Mouse (Mus musculus) thymus, adult 18-20 months (tissue): Measurements from ENCODE around the gene Sox6.

Source experiments
- DNase-seq, 2 experiments: peaks; one replicate each; pipeline ENCODE4 v3.0.0; 2022; ENCODE audit warnings: mixed read lengths in 2 of 2

Sox6 gene

GRCm38 (mm10) chr7:115540261-115540660 is 498.3 kb downstream of the Sox6 start:
- no peak for DNase-seq

- peak in 1 of 2 experiments; percentile 6 for DNase-seq
Measured at GRCm38 (mm10) chr7:115539003-115539402, 499.6 kb downstream of the Sox6 start.

GRCm38 (mm10) chr7:115537636-115538035 is 501.0 kb downstream of the Sox6 start:
- DNase-seq, result no peak

- no peak for DNase-seq
Measured at GRCm38 (mm10) chr7:115536521-115536920, 502.1 kb downstream of the Sox6 start.

- no peak for DNase-seq
Measured at GRCm38 (mm10) chr7:115531875-115532274, 506.7 kb downstream of the Sox6 start.

- no peak for DNase-seq
Measured at GRCm38 (mm10) chr7:115531217-115531616, 507.4 kb downstream of the Sox6 start.

- DNase-seq, result no peak
Measured at GRCm38 (mm10) chr7:115517701-115518100, 520.9 kb downstream of the Sox6 start.

- no peak for DNase-seq
Measured at GRCm38 (mm10) chr7:115513681-115514080, 524.9 kb downstream of the Sox6 start.

- no peak for DNase-seq
Measured at GRCm38 (mm10) chr7:115511777-115512176, 526.8 kb downstream of the Sox6 start.

- DNase-seq, result no peak
Measured at GRCm38 (mm10) chr7:115511091-115511490, 527.5 kb downstream of the Sox6 start.

- DNase-seq, result no peak
Measured at GRCm38 (mm10) chr7:115510045-115510444, 528.6 kb downstream of the Sox6 start.

GRCm38 (mm10) chr7:115506385-115506784 is 532.2 kb downstream of the Sox6 start:
- no peak for DNase-seq

- DNase-seq, result no peak
Measured at GRCm38 (mm10) chr7:115501497-115501896, 537.1 kb downstream of the Sox6 start.

GRCm38 (mm10) chr7:115500825-115501224 is 537.8 kb downstream of the Sox6 start:
- DNase-seq, result no peak

- DNase-seq, result no peak
Measured at GRCm38 (mm10) chr7:115500170-115500569, 538.4 kb downstream of the Sox6 start.

- no peak for DNase-seq
Measured at GRCm38 (mm10) chr7:115491721-115492120, 546.9 kb downstream of the Sox6 start.

GRCm38 (mm10) chr7:115489608-115490007 is 549.0 kb downstream of the Sox6 start:
- DNase-seq, result no peak

- DNase-seq, result no peak
Measured at GRCm38 (mm10) chr7:115486431-115486830, 552.2 kb downstream of the Sox6 start.

GRCm38 (mm10) chr7:115485664-115486409 is 552.8 kb downstream of the Sox6 start:
- no peak for DNase-seq

- DNase-seq, result no peak
Measured at GRCm38 (mm10) chr7:115477763-115478162, 560.8 kb downstream of the Sox6 start.

- no peak for DNase-seq
Measured at GRCm38 (mm10) chr7:115476881-115477665, 561.5 kb downstream of the Sox6 start.

- no peak for DNase-seq
Measured at GRCm38 (mm10) chr7:115475176-115475575, 563.4 kb downstream of the Sox6 start.

- DNase-seq, result no peak
Measured at GRCm38 (mm10) chr7:115474115-115474514, 564.5 kb downstream of the Sox6 start.

GRCm38 (mm10) chr7:115472850-115473249 is 565.7 kb downstream of the Sox6 start:
- DNase-seq, result no peak
